Mouse (Mus musculus) CH12.LX (cell line): Measurements from ENCODE around the gene B3galt5. TPM values are rescaled to one million over a fixed set of nuclear protein-coding genes. Genes with fewer than 3 reads are reported as not detected.

ENCODE experiments used
- DNase-seq: peaks from one replicate; pipeline ENCODE4 v3.0.0-alpha.2; 2013; ENCODE audit errors: extremely low read depth
- H3K27ac ChIP-seq: 2 replicates; pipeline ENCODE4 v1.5.1; 2012; ENCODE audit warnings: low read depth, mild to moderate bottlenecking, control low read depth, moderate library complexity; ENCODE audit not compliant: insufficient read depth
- H3K27me3 ChIP-seq: replicated peaks from 2 replicates; pipeline ENCODE3; 2012; ENCODE audit warnings: inconsistent platforms
- H3K36me3 ChIP-seq, 2 experiments: replicated peaks in 1 of 2; 2 replicates each; pipeline versions ENCODE3 to v1.6.1; 2012; ENCODE audit warnings: inconsistent platforms in 1 of 2, low read length in 1 of 2, mild to moderate bottlenecking in 1 of 2, mixed read lengths in 1 of 2, moderate library complexity in 1 of 2; ENCODE audit not compliant: control insufficient read depth in 1 of 2, insufficient read depth in 1 of 2
- H3K4me1 ChIP-seq, 2 experiments: 2 replicates each; pipeline ENCODE4 v1.6.1; 2012; ENCODE audit warnings: inconsistent platforms in 1 of 2, moderate library complexity in 1 of 2; ENCODE audit not compliant: insufficient read depth in 2 of 2, control insufficient read depth in 1 of 2
- H3K4me2 ChIP-seq: 2 replicates; pipeline ENCODE4 v1.6.1; 2012; ENCODE audit warnings: low read depth, mild to moderate bottlenecking, control low read depth; ENCODE audit not compliant: poor library complexity, insufficient read depth, severe bottlenecking
- H3K4me3 ChIP-seq, 3 experiments: fragments of 150-350 bp in 1 of 3; sonication (generic) in 1 of 3; replicated peaks in 1 of 3; 2 replicates each; pipeline versions ENCODE3 to v1.5.1; 2011 to 2012; ENCODE audit warnings: low read depth in 2 of 3, low read length in 2 of 3, mild to moderate bottlenecking in 2 of 3, moderate library complexity in 2 of 3, control low read depth in 1 of 3, improper control_type of control experiment in 1 of 3, inconsistent platforms in 1 of 3, mixed read lengths in 1 of 3; ENCODE audit not compliant: poor library complexity in 1 of 3
- H3K79me2 ChIP-seq: replicated peaks from 2 replicates; pipeline ENCODE4 v1.6.1; 2012; ENCODE audit warnings: mild to moderate bottlenecking, moderate library complexity; ENCODE audit not compliant: control insufficient read depth, poor library complexity, insufficient read depth, severe bottlenecking; ENCODE audit errors: extremely low read depth
- H3K9ac ChIP-seq: 2 replicates; pipeline ENCODE4 v1.6.1; 2012; ENCODE audit warnings: low read depth, mild to moderate bottlenecking, control low read depth, moderate library complexity; ENCODE audit not compliant: insufficient read depth
- H3K9me3 ChIP-seq: replicated peaks from 2 replicates; pipeline ENCODE3; 2012; ENCODE audit warnings: low read length, inconsistent platforms, mixed read lengths
- CHD1 ChIP-seq: IDR thresholded peaks from 2 replicates; pipeline ENCODE4 v1.6.1; 2012; ENCODE audit warnings: low read depth, low read length, improper control_type of control experiment, inconsistent platforms
- E2F4 ChIP-seq: IDR thresholded peaks from 2 replicates; pipeline ENCODE4 v1.6.1; 2011; ENCODE audit warnings: low read depth, low read length, improper control_type of control experiment; ENCODE audit not compliant: insufficient replicate concordance
- ELF1 ChIP-seq: IDR thresholded peaks from 2 replicates; pipeline ENCODE4 v1.6.1; 2014; ENCODE audit warnings: low read depth, mild to moderate bottlenecking, inconsistent platforms, low read length, improper control_type of control experiment
- ETS1 ChIP-seq: conservative IDR thresholded peaks from 2 replicates; pipeline ENCODE4 v1.6.1; 2012; ENCODE audit warnings: low read depth, mild to moderate bottlenecking, inconsistent platforms, low read length, improper control_type of control experiment, moderate library complexity
- KAT2A ChIP-seq: IDR thresholded peaks from 2 replicates; pipeline ENCODE4 v1.6.1; 2012; ENCODE audit warnings: low read length, improper control_type of control experiment, inconsistent platforms; ENCODE audit not compliant: insufficient replicate concordance
- MAFK ChIP-seq: IDR thresholded peaks from 2 replicates; pipeline ENCODE4 v1.6.1; 2011; ENCODE audit warnings: low read length, improper control_type of control experiment; ENCODE audit not compliant: insufficient replicate concordance
- MAX ChIP-seq: IDR thresholded peaks from 2 replicates; pipeline ENCODE4 v1.6.1; 2011; ENCODE audit warnings: low read length, improper control_type of control experiment
- MAZ ChIP-seq: IDR thresholded peaks from 2 replicates; pipeline ENCODE4 v1.6.1; 2012; ENCODE audit warnings: low read depth, mild to moderate bottlenecking, inconsistent platforms, low read length, improper control_type of control experiment, moderate library complexity
- MEF2A ChIP-seq: IDR thresholded peaks from 2 replicates; pipeline ENCODE4 v1.6.1; 2014; ENCODE audit warnings: low read depth, mild to moderate bottlenecking, inconsistent platforms, low read length, improper control_type of control experiment, borderline replicate concordance
- MXI1 ChIP-seq: IDR thresholded peaks from 2 replicates; pipeline ENCODE4 v1.6.1; 2011; ENCODE audit warnings: mild to moderate bottlenecking, low read depth, low read length, improper control_type of control experiment
- NELFE ChIP-seq: IDR thresholded peaks from 2 replicates; pipeline ENCODE4 v1.6.1; 2011; ENCODE audit warnings: low read depth, low read length, improper control_type of control experiment
- PAX5 ChIP-seq: IDR thresholded peaks from 2 replicates; pipeline ENCODE4 v1.6.1; 2012; ENCODE audit warnings: low read length, inconsistent platforms, mixed read lengths
- RCOR1 ChIP-seq: conservative IDR thresholded peaks from 2 replicates; pipeline ENCODE4 v1.6.1; 2012; ENCODE audit warnings: low read depth, mild to moderate bottlenecking, inconsistent platforms, low read length, improper control_type of control experiment
- SIN3A ChIP-seq: IDR thresholded peaks from 2 replicates; pipeline ENCODE4 v1.6.1; 2012; ENCODE audit warnings: low read length, improper control_type of control experiment, inconsistent platforms
- SMC3 ChIP-seq: IDR thresholded peaks from 2 replicates; pipeline ENCODE4 v1.6.1; 2011; ENCODE audit warnings: low read depth, low read length, improper control_type of control experiment
- TBP ChIP-seq: conservative IDR thresholded peaks from 2 replicates; pipeline ENCODE4 v1.6.1; 2011; ENCODE audit warnings: low read depth, low read length, improper control_type of control experiment
- UBTF ChIP-seq: IDR thresholded peaks from 2 replicates; pipeline ENCODE4 v1.6.1; 2012; ENCODE audit warnings: low read depth, mild to moderate bottlenecking, inconsistent platforms, low read length, improper control_type of control experiment, moderate library complexity
- ZC3H11A ChIP-seq: IDR thresholded peaks from 2 replicates; pipeline ENCODE4 v1.6.1; 2012; ENCODE audit warnings: low read depth, mild to moderate bottlenecking, inconsistent platforms, low read length, improper control_type of control experiment
- ZKSCAN1 ChIP-seq: IDR thresholded peaks from 2 replicates; pipeline ENCODE4 v1.6.1; 2012; ENCODE audit warnings: low read depth, inconsistent platforms, low read length, improper control_type of control experiment, borderline replicate concordance
- ZMIZ1 ChIP-seq: IDR thresholded peaks from 2 replicates; pipeline ENCODE4 v1.6.1; 2012; ENCODE audit warnings: low read depth, mild to moderate bottlenecking, inconsistent platforms, low read length, improper control_type of control experiment
- dilution Hi-C: fragments of 300-500 bp; cut with MboI; formaldehyde crosslinking; loops from 2 replicates; pipeline ENCODE4 v1.14.3; 2020; ENCODE audit warnings: low sequenced_read_pairs; ENCODE audit not compliant: extremely low pct_unique_long_range_greater_than_20kb, extremely low pct_ligation_motif_present
- in situ Hi-C: fragments of 300-500 bp; cut with MboI; formaldehyde crosslinking; loops from 3 replicates; pipeline ENCODE4 v1.14.3; 2019; ENCODE audit warnings: low sequenced_read_pairs, low pct_ligation_motif_present, low pct_unique_long_range_greater_than_20kb, mixed read lengths
- polyA plus RNA-seq: library from polyadenylated mRNA; unstranded; fragments of >175 nt; gene quantifications from 2 replicates; pipeline ENCODE4 v1.2.1, GENCODE M21; 2012; ENCODE audit warnings: low read depth; ENCODE audit not compliant: insufficient read length
- total RNA-seq, 2 experiments: library from RNA; depleted of rRNA; stranded (reverse); fragments of 300-350 nt in 1 of 2; fragments of >200 nt in 1 of 2; gene quantifications; 2 replicates each; pipeline ENCODE4 v1.2.3; 2012 to 2014

The B3galt5 gene
- total and polyA plus RNA-seq, 3 experiments, result 0.04 to 0.87 (median 0.23) TPM

GRCm38 (mm10) chr16:96317803-96318202, 82.2 kb downstream of the B3galt5 start:
- no peak for TF ChIP-seq PAX5
- TF ChIP-seq E2F4, result no peak
- no peak for TF ChIP-seq SMC3
- no peak for TF ChIP-seq UBTF
- TF ChIP-seq ETS1, result no peak
- no peak for TF ChIP-seq MAZ
- no peak for TF ChIP-seq ZKSCAN1
- no peak for TF ChIP-seq ZMIZ1
- no peak for TF ChIP-seq ELF1
- TF ChIP-seq MEF2A, result no peak
- TF ChIP-seq CHD1, result no peak
- no peak for TF ChIP-seq ZC3H11A
- no peak for TF ChIP-seq MAX
- TF ChIP-seq SIN3A, result no peak
- no peak for TF ChIP-seq KAT2A
- TF ChIP-seq TBP, result no peak
- TF ChIP-seq MXI1, result no peak
- no peak for TF ChIP-seq NELFE
- no peak for TF ChIP-seq MAFK
- in situ Hi-C loops (no loop called here), dilution Hi-C loops (no loop called here)
- Histone ChIP-seq H3K27ac (no peak overlapping the region), H3K9ac (no peak overlapping the region), H3K79me2 (no peaks in the 10 kb centered on the region), H3K4me3 (no peak overlapping the region), H3K27me3 (no peaks in the 10 kb centered on the region), H3K36me3 (no peaks in the 10 kb centered on the region), H3K9me3 (no peaks in the 10 kb centered on the region), H3K4me1 (no peaks in the 10 kb centered on the region), H3K4me2 (no peak overlapping the region)
- DNase-seq, result no peak

- no peak overlapping the region for H3K4me3 ChIP-seq
- no peaks in the 10 kb centered on the region for H3K27me3 ChIP-seq
- no peaks in the 10 kb centered on the region for H3K79me2 ChIP-seq
- H3K9ac ChIP-seq, result no peak overlapping the region
- H3K9me3 ChIP-seq, result no peaks in the 10 kb centered on the region
- no peak overlapping the region for H3K4me2 ChIP-seq
- no peaks in the 10 kb centered on the region for H3K36me3 ChIP-seq
- TF ChIP-seq RCOR1, result no peak
- no peak overlapping the region for H3K27ac ChIP-seq
- in situ Hi-C loops (no loop called here), dilution Hi-C loops (no loop called here)
- no peak for DNase-seq
- peaks cover 4 to 21% of the 10 kb centered on the region in 2 experiments for H3K4me1 ChIP-seq
These were observed 87.1 kb downstream of the B3galt5 start for GRCm38 (mm10) chr16:96322739-96323138.
